Mouse (Mus musculus) lung, embryonic 14.5 days (tissue): ENCODE data around the gene Nrp2. TPM values are rescaled to one million over a fixed set of nuclear protein-coding genes. Genes with fewer than 3 reads are reported as not detected.

Experiments used
- ATAC-seq: fragments of 200-750 bp; cut with Nextera tagmentation; 2 replicates; pipeline ENCODE4 v1.8.0; 2017; ENCODE audit warnings: mild to moderate bottlenecking, moderate TSS enrichment, moderate library complexity; ENCODE audit not compliant: insufficient read depth
- DNase-seq: peaks from one replicate; pipeline ENCODE4 v3.0.0-alpha.2; 2015
- H3K27ac ChIP-seq: fragments of 300-500 bp; sonication (generic); 2 replicates; pipeline ENCODE4 v1.5.1; 2014; ENCODE audit warnings: low read depth, mild to moderate bottlenecking, moderate library complexity
- H3K27me3 ChIP-seq: fragments of 300-500 bp; sonication (generic); 2 replicates; pipeline ENCODE4 v1.6.1; 2014; ENCODE audit warnings: low read length, control low read depth; ENCODE audit not compliant: insufficient read depth
- H3K36me3 ChIP-seq: fragments of 300-500 bp; sonication (generic); 2 replicates; pipeline ENCODE4 v1.6.1; 2014; ENCODE audit warnings: control low read depth; ENCODE audit not compliant: insufficient read depth
- H3K4me1 ChIP-seq: fragments of 300-500 bp; sonication (generic); 2 replicates; pipeline ENCODE4 v1.6.1; 2014; ENCODE audit warnings: antibody characterized with exemption, control low read depth; ENCODE audit not compliant: insufficient read depth
- H3K4me2 ChIP-seq: fragments of 300-500 bp; sonication (generic); 2 replicates; pipeline ENCODE4 v1.6.1; 2014; ENCODE audit warnings: mild to moderate bottlenecking
- H3K4me3 ChIP-seq: fragments of 300-500 bp; sonication (generic); 2 replicates; pipeline ENCODE4 v1.5.1; 2014; ENCODE audit warnings: low read depth, low read length
- H3K9ac ChIP-seq: fragments of 300-500 bp; sonication (generic); 2 replicates; pipeline ENCODE4 v1.6.1; 2014
- H3K9me3 ChIP-seq: fragments of 300-500 bp; sonication (generic); 2 replicates; pipeline ENCODE4 v1.6.1; 2016; ENCODE audit warnings: low read depth, low read length, control low read depth
- CTCF ChIP-seq: IDR thresholded peaks from 2 replicates; pipeline ENCODE4 v1.5.1; 2016; ENCODE audit warnings: antibody characterized with exemption, low read depth
- WGBS: fragments of 180-500 bp; shearing (Covaris S2); extraction: QIAGEN DNeasy Blood & Tissue Kit; methylation state at CpG from one replicate; pipeline ENCODE4 v1.1.7; 2014; 5-methylcytosine and 5-hydroxymethylcytosine counted together
- polyA plus RNA-seq: library from polyadenylated mRNA; unstranded; fragments of >200 nt; fragmentation: Nextera tagmentation; extraction: Ambion mirVana; gene quantifications from 2 replicates; pipeline ENCODE4 v1.2.1, GENCODE M21; 2014

Gene Nrp2
- polyA plus RNA-seq, 1 experiment from 2014 or later: 10.8 TPM

- H3K9me3 ChIP-seq: no peaks in the 10 kb centered on the region
- no peak overlapping the region for H3K9ac ChIP-seq
- no peak for TF ChIP-seq CTCF
- no peaks in the 10 kb centered on the region for H3K27me3 ChIP-seq
- peaks cover 6% of the 10 kb centered on the region; the same call in 1 of the 2 replicates for H3K4me1 ChIP-seq
- no peak overlapping the region for H3K27ac ChIP-seq
- H3K36me3 ChIP-seq: no peaks in the 10 kb centered on the region
- WGBS: 35% methylated on average over 8 of the region's 8 CpGs
- no peak overlapping the region for H3K4me2 ChIP-seq
- H3K4me3 ChIP-seq: no peak overlapping the region
- ATAC-seq (no peak), DNase-seq (no peak)
Observed at GRCm38 (mm10) chr1:62850990-62851940, 148.2 kb downstream of the Nrp2 start.

- ATAC-seq: no peak
- TF ChIP-seq CTCF: no peak
- Histone ChIP-seq H3K9me3 (no peaks in the 10 kb centered on the region), H3K4me3 (no peak overlapping the region), H3K27ac (no peak overlapping the region), H3K4me2 (no peak overlapping the region), H3K9ac (no peak overlapping the region), H3K36me3 (no peaks in the 10 kb centered on the region), H3K27me3 (no peaks in the 10 kb centered on the region), H3K4me1 (peaks cover 6% of the 10 kb centered on the region; the same call in 1 of the 2 replicates)
- 45% methylated on average over 9 of the region's 9 CpGs for WGBS
- no peak for DNase-seq
Observed at GRCm38 (mm10) chr1:62853362-62853761, 150.3 kb downstream of the Nrp2 start.

GRCm38 (mm10) chr1:62853996-62854395 is 150.9 kb downstream of the Nrp2 start:
- no peak overlapping the region for H3K4me3 ChIP-seq
- no peak for DNase-seq
- H3K36me3 ChIP-seq: no peaks in the 10 kb centered on the region
- no peak for ATAC-seq
- 63% methylated on average over 4 of the region's 4 CpGs for WGBS
- H3K27me3 ChIP-seq: no peaks in the 10 kb centered on the region
- no peak overlapping the region for H3K4me2 ChIP-seq
- no peak overlapping the region for H3K27ac ChIP-seq
- TF ChIP-seq CTCF: no peak
- H3K4me1 ChIP-seq: peaks cover 10% of the 10 kb centered on the region; the same call in 1 of the 2 replicates
- no peak overlapping the region for H3K9ac ChIP-seq
- no peaks in the 10 kb centered on the region for H3K9me3 ChIP-seq

- no peak for TF ChIP-seq CTCF
- DNase-seq (peak; percentile 51), ATAC-seq (no peak)
- Histone ChIP-seq H3K27me3 (no peaks in the 10 kb centered on the region), H3K4me3 (no peak overlapping the region), H3K9me3 (no peaks in the 10 kb centered on the region), H3K36me3 (no peaks in the 10 kb centered on the region), H3K4me1 (peaks cover 18% of the 10 kb centered on the region), H3K9ac (no peak overlapping the region), H3K27ac (0 out of 2 replicates have a peak overlapping the region, but pooled peaks have one; percentile 50), H3K4me2 (no peak overlapping the region)
- WGBS: 20% methylated on average over 2 of the region's 2 CpGs
Observed at GRCm38 (mm10) chr1:62859098-62859497, 156.0 kb downstream of the Nrp2 start.

GRCm38 (mm10) chr1:62859556-62860300 is 156.6 kb downstream of the Nrp2 start:
- TF ChIP-seq CTCF: no peak
- peak; percentile 41 for DNase-seq
- no peak overlapping the region for H3K4me2 ChIP-seq
- no peak overlapping the region for H3K4me3 ChIP-seq
- H3K9ac ChIP-seq: no peak overlapping the region
- no peaks in the 10 kb centered on the region for H3K27me3 ChIP-seq
- H3K9me3 ChIP-seq: no peaks in the 10 kb centered on the region
- WGBS: 46% methylated on average over 9 of the region's 9 CpGs
- peak; percentile 73 for ATAC-seq
- H3K4me1 ChIP-seq: peaks cover 18% of the 10 kb centered on the region
- H3K27ac ChIP-seq: peak overlapping the region; percentile 40
- no peaks in the 10 kb centered on the region for H3K36me3 ChIP-seq

- Histone ChIP-seq H3K4me3 (no peak overlapping the region), H3K9me3 (no peaks in the 10 kb centered on the region), H3K9ac (no peak overlapping the region), H3K4me1 (peaks cover 18% of the 10 kb centered on the region), H3K27me3 (no peaks in the 10 kb centered on the region), H3K4me2 (no peak overlapping the region; the same call in 1 of the 2 replicates), H3K36me3 (no peaks in the 10 kb centered on the region), H3K27ac (peak overlapping the region; percentile 48; the same call in 1 of the 2 replicates)
- DNase-seq (peak; percentile 43), ATAC-seq (peak; percentile 48)
- no peak for TF ChIP-seq CTCF
- 43% methylated on average over 5 of the region's 5 CpGs for WGBS
Observed at GRCm38 (mm10) chr1:62860327-62860726, 157.2 kb downstream of the Nrp2 start.

- Histone ChIP-seq H3K27me3 (no peaks in the 10 kb centered on the region), H3K36me3 (no peaks in the 10 kb centered on the region), H3K4me1 (peaks cover 18% of the 10 kb centered on the region), H3K4me3 (no peak overlapping the region), H3K9me3 (no peaks in the 10 kb centered on the region), H3K9ac (no peak overlapping the region), H3K4me2 (no peak overlapping the region; the same call in 1 of the 2 replicates), H3K27ac (peak overlapping the region; percentile 48; the same call in 1 of the 2 replicates)
- DNase-seq (peak; percentile 45), ATAC-seq (peak; percentile 59; the same call in 1 of the 2 replicates)
- TF ChIP-seq CTCF: no peak
- WGBS: 19% methylated on average over 5 of the region's 5 CpGs
Observed at GRCm38 (mm10) chr1:62860788-62861187, 157.7 kb downstream of the Nrp2 start.
